ENCODE assay signal across 11 mouse cellular contexts in genomic region chr17:80933401-80934029, GRCm38 (mm10). TPM values are rescaled to one million over a fixed set of nuclear protein-coding genes. Genes with fewer than 3 reads are reported as not detected.
DNase-seq lines count a peak whose midpoint lies in the region; ATAC-seq and TF ChIP-seq lines count a peak whose summit lies in the region.
"Had no signal": no experiment of that assay in that cellular context is flagged by ENCODE, and none has a peak within 500 bp of the region (broad histone marks: within the 10 kb centered on the region; RNA-seq: fewer than 3 reads in every experiment).

No protein-coding gene starts in this region.

- in situ Hi-C loops in CH12.LX (cut with MboI; ENCODE audit: low pct_ligation_motif_present, low pct_unique_long_range_greater_than_20kb, low sequenced_read_pairs), result no loop called here

- H3K27ac ChIP-seq in kidney, embryonic 16.5 days (ENCODE audit: low read length), result no peak overlapping the region
- no peak overlapping the region for H3K27ac ChIP-seq in CH12.LX (ENCODE audit: insufficient read depth, low read depth)
- no peak overlapping the region for H3K27ac ChIP-seq in liver, embryonic 15.5 days (replicated peaks)
- H3K27ac ChIP-seq: intestine, embryonic 15.5 days had no signal

- no peak for TF ChIP-seq POLR2A in CH12.LX (IDR thresholded peaks at IDR 0.05; ENCODE audit: low read depth, low read length)

- no peak for ATAC-seq in kidney, embryonic 16.5 days (ENCODE audit: low FRiP score, low TSS enrichment)
- ATAC-seq in liver, embryonic 15.5 days (ENCODE audit: insufficient read depth), result no peak
- ATAC-seq: forebrain, embryonic 16.5 days; intestine, embryonic 15.5 days had no signal

- H3K36me3 ChIP-seq in kidney, embryonic 16.5 days (ENCODE audit: insufficient read depth, low read length), result no peaks in the 10 kb centered on the region
- H3K36me3 ChIP-seq in CH12.LX (replicated peaks in 1 of 2; ENCODE audit: control insufficient read depth in 1 of 2, insufficient read depth in 1 of 2, low read length in 1 of 2), result no peaks in the 10 kb centered on the region
- H3K36me3 ChIP-seq in liver, embryonic 15.5 days (replicated peaks), result no peaks in the 10 kb centered on the region
- H3K36me3 ChIP-seq: intestine, embryonic 15.5 days had no signal

- no peak for TF ChIP-seq CTCF in CH12.LX (conservative IDR thresholded peaks at IDR 0.05 in 1 of 2, IDR thresholded peaks at IDR 0.05 in 1 of 2; ENCODE audit: low read depth in 2 of 2, low read length in 2 of 2)

- H3K27me3 ChIP-seq in kidney, embryonic 16.5 days (ENCODE audit: insufficient read depth, low read length), result no peaks in the 10 kb centered on the region
- H3K27me3 ChIP-seq in CH12.LX (replicated peaks), result no peaks in the 10 kb centered on the region
- no peaks in the 10 kb centered on the region for H3K27me3 ChIP-seq in liver, embryonic 15.5 days
- H3K27me3 ChIP-seq: intestine, embryonic 15.5 days had no signal

- peak; percentile 21 for DNase-seq in kidney, adult 11 months
- peak; percentile 51 for DNase-seq in CH12.LX (ENCODE audit: extremely low read depth)
- peak; percentile 63 for DNase-seq in heart, adult 8-10 months (ENCODE audit: low spot score)
- no peak for DNase-seq in thymus, postnatal 0 days (ENCODE audit: low spot score)
- no peak for DNase-seq in spleen, postnatal 36 days (ENCODE audit: low spot score in 2 of 2)
- no peak for DNase-seq in urinary bladder, postnatal 25 days (ENCODE audit: low spot score)
- DNase-seq: midbrain, embryonic 14.5 days had no signal

- peak; percentile 45; the same call in 1 of the 2 replicates for TF ChIP-seq EP300 in CH12.LX (IDR thresholded peaks at IDR 0.05; ENCODE audit: low read length)

- no peak for TF ChIP-seq RAD21 in CH12.LX (IDR thresholded peaks at IDR 0.05; ENCODE audit: low read depth, low read length)

- H3K4me1 ChIP-seq in kidney, embryonic 16.5 days (ENCODE audit: insufficient read depth, low read length), result 0 out of 2 replicates have a peak, but pooled peaks cover 2% of the 10 kb centered on the region
- H3K4me1 ChIP-seq in CH12.LX (ENCODE audit: control insufficient read depth in 1 of 2, insufficient read depth in 2 of 2), result peaks cover 7 to 15% of the 10 kb centered on the region in 2 experiments; a peak in 3 of 4 replicates
- H3K4me1 ChIP-seq in liver, embryonic 15.5 days (replicated peaks), result 0 out of 2 replicates have a peak, but pooled peaks cover 2% of the 10 kb centered on the region
- H3K4me1 ChIP-seq: intestine, embryonic 15.5 days had no signal

- H3K9ac ChIP-seq in kidney, embryonic 16.5 days (replicated peaks; ENCODE audit: low read length), result no peak overlapping the region
- H3K9ac ChIP-seq in CH12.LX (ENCODE audit: insufficient read depth, low read depth), result no peak overlapping the region
- H3K9ac ChIP-seq in liver, embryonic 15.5 days, result no peak overlapping the region
- H3K9ac ChIP-seq: intestine, embryonic 15.5 days had no signal

- H3K4me3 ChIP-seq in kidney, embryonic 16.5 days (ENCODE audit: low read length), result no peak overlapping the region
- H3K4me3 ChIP-seq in CH12.LX (replicated peaks in 1 of 3; ENCODE audit: low read depth in 2 of 3, low read length in 2 of 3, poor library complexity in 1 of 3), result peak overlapping the region; percentile 3 to 20 (median 6)
- no peak overlapping the region for H3K4me3 ChIP-seq in liver, embryonic 15.5 days (replicated peaks)
- H3K4me3 ChIP-seq: intestine, embryonic 15.5 days had no signal

- no peaks in the 10 kb centered on the region for H3K79me2 ChIP-seq in CH12.LX (replicated peaks; ENCODE audit: control insufficient read depth, extremely low read depth, insufficient read depth, poor library complexity, severe bottlenecking)

- dilution Hi-C loops in CH12.LX (cut with MboI; ENCODE audit: extremely low pct_ligation_motif_present, extremely low pct_unique_long_range_greater_than_20kb, low sequenced_read_pairs), result no loop called here

- 82% methylated on average over 11 of the region's 11 CpGs for WGBS in kidney, embryonic 16.5 days
- 38% methylated on average over 11 of the region's 11 CpGs for WGBS in liver, embryonic 15.5 days (ENCODE audit: insufficient replicate concordance)

- H3K9me3 ChIP-seq in kidney, embryonic 16.5 days (ENCODE audit: low read length), result no peaks in the 10 kb centered on the region
- no peaks in the 10 kb centered on the region for H3K9me3 ChIP-seq in CH12.LX (replicated peaks; ENCODE audit: low read length)
- no peaks in the 10 kb centered on the region for H3K9me3 ChIP-seq in liver, embryonic 15.5 days (replicated peaks)
- H3K9me3 ChIP-seq: intestine, embryonic 15.5 days had no signal

- no peak overlapping the region for H3K4me2 ChIP-seq in kidney, embryonic 16.5 days (replicated peaks; ENCODE audit: low read depth, low read length)
- peak overlapping the region; percentile 78 for H3K4me2 ChIP-seq in CH12.LX (ENCODE audit: insufficient read depth, low read depth, poor library complexity, severe bottlenecking)
- H3K4me2 ChIP-seq in liver, embryonic 15.5 days, result peak overlapping the region; percentile 18; the same call in 1 of the 2 replicates
- H3K4me2 ChIP-seq: intestine, embryonic 15.5 days had no signal

TF ChIP-seq in CH12.LX, 34 proteins besides CTCF, POLR2A, EP300 and RAD21:
- TF ChIP-seq BHLHE40 (IDR thresholded peaks at IDR 0.05; ENCODE audit: low read depth, low read length) (peak; percentile 46), MEF2A (IDR thresholded peaks at IDR 0.05; ENCODE audit: borderline replicate concordance, low read depth, low read length) (peak; percentile 49), MAX (IDR thresholded peaks at IDR 0.05; ENCODE audit: low read length) (0 out of 2 replicates have a peak, but pooled peaks have one; percentile 34), IRF4 (IDR thresholded peaks at IDR 0.05; ENCODE audit: low read depth, low read length) (peak; percentile 71; the same call in 1 of the 2 replicates), MXI1 (IDR thresholded peaks at IDR 0.05; ENCODE audit: low read depth, low read length) (peak; percentile 32; the same call in 1 of the 2 replicates), GABPA (IDR thresholded peaks at IDR 0.05; ENCODE audit: insufficient replicate concordance, low read depth, low read length) (no peak), ELF1 (IDR thresholded peaks at IDR 0.05; ENCODE audit: low read depth, low read length) (no peak), SIN3A (IDR thresholded peaks at IDR 0.05; ENCODE audit: low read length) (no peak), NRF1 (IDR thresholded peaks at IDR 0.05; ENCODE audit: low read depth, low read length) (no peak)

RNA-seq across cellular contexts. Expression of gene Tmem178, which starts 10.9 kb away (rescaled TPM):
- 16.8 and 17.8 TPM in 2 replicates for polyA plus RNA-seq in kidney, embryonic 16.5 days (2015; fragmentation: Nextera tagmentation; extraction: Ambion mirVana)
- total RNA-seq in CH12.LX (2012; rRNA removed) (not detected in 2 replicates), CH12.LX (2014; rRNA removed) (not detected in 2 replicates)
- not detected in 2 replicates for polyA plus RNA-seq in CH12.LX (2012; ENCODE audit: insufficient read length, low read depth)
- total RNA-seq in heart, adult 8-10 months (2022), result under 1 TPM; 0.16 to 0.56 (median 0.30) TPM
- polyA plus RNA-seq in liver, embryonic 15.5 days (2015; fragmentation: Nextera tagmentation; extraction: Ambion mirVana), result 0.23 and 0.28 TPM in 2 replicates
- 0.12 and 0.29 TPM in 2 replicates for polyA plus RNA-seq in thymus, postnatal 0 days (2015; fragmentation: Nextera tagmentation; extraction: Ambion mirVana)

Comparison
In these comparisons a context has a peak if more than half of its experiments do, and no peak if none do; other contexts are left out.
1. DNase-seq: peak in kidney, adult 11 months (single experiment), CH12.LX (single experiment) and heart, adult 8-10 months (single experiment); none in thymus, postnatal 0 days (single experiment), spleen, postnatal 36 days (0 of 2) and urinary bladder, postnatal 25 days (single experiment).
2. H3K4me3 ChIP-seq: peak in CH12.LX (3 of 3); none in kidney, embryonic 16.5 days (single experiment) and liver, embryonic 15.5 days (single experiment).
3. RNA of gene Tmem178, which starts 10.9 kb away (polyA plus RNA-seq): 16.8 to 17.8 TPM in kidney, embryonic 16.5 days; 0.12 to 0.29 TPM in thymus, postnatal 0 days, 0.23 to 0.28 TPM in liver, embryonic 15.5 days and not detected in CH12.LX; every median in the first group is over 10 times any median in the second.